Comparison of ENCODE assay signal across 8 mouse cellular contexts in the genomic region with DNA sequence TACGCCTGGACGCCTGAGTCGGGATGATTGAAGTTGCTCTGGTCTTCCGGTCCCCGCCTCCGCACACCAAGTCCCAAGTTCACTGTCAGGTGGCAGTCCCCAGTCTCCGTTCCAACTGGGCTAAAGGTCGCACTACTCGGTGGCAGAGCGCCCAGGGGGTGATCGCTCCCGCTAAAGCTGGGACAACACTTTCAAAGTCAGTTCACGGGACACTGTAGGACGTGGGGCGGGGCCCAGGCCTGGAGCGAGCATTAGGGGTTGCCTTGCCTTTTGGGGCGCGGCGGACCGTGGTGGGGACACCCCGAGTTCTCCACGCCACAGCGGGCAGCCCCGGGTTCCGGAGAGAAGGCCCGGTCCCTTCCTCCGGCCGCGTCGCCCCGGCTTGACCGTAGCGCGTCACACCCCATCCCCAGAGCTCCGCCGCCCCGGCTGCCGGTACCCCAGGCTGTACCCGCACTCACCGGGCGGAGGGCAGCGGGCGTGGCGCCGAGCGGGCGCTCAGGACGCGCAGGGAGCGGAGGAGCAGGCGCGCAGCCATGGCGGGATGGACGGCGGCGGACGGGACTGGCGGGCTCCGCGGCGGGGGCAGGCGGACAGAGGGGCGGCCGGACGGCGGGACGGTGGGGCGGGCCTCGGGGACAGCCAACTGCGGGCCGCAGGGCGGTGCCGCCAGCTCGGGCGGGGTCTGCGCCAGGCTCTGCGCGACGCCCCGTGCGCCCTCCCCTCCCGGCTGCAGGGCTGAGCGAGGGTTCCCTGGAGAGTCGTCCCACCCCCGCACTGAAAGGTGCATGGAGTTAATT. TPM values are rescaled to one million over a fixed set of nuclear protein-coding genes. Genes with fewer than 3 reads are reported as not detected.
A peak's percentile ranks its signal among the peaks of the same experiment; 100 is the strongest.
DNase-seq lines count a peak whose midpoint lies in the region; ATAC-seq lines count a peak whose summit lies in the region.

A gene (minus strand): TSS at position 566 of the 800 bp plus-strand sequence.

- intact Hi-C loops in gastrocnemius, postnatal 14 days (cut with DNase I; ENCODE audit: low total_unique reads), result no loop called here
- intact Hi-C loops in left cerebral cortex, postnatal 10 days (cut with DNase I), result no loop called here

- DNase-seq in adrenal gland, adult (ENCODE audit: inconsistent age in 2 of 2, low spot score in 1 of 2), result peak; percentile 94 to 98
- DNase-seq in embryo, embryonic 10.5 days (ENCODE audit: low spot score), result peak; percentile 64
- DNase-seq in gastrocnemius, postnatal 14 days, result peak; percentile 91
- peak; percentile 68 to 91 for DNase-seq in left cerebral cortex, postnatal 10 days (ENCODE audit: extremely low spot score in 1 of 2, low spot score in 2 of 2)
- peak; percentile 58 for DNase-seq in right cerebral cortex, postnatal 14 days
- DNase-seq in urinary bladder, postnatal 36 days (ENCODE audit: low spot score in 2 of 2), result peak; percentile 82 to 92

- peak; percentile 71 for ATAC-seq in inflammation-experienced regulatory T-cells, adult 6 months
- peak; percentile 75 for ATAC-seq in megakaryocyte progenitor cell, adult 5-6 weeks (replicated peaks; ENCODE audit: poor library complexity)

RNA-seq across cellular contexts. Expression of the gene that starts here (rescaled TPM):
- total RNA-seq in gastrocnemius, postnatal 14 days (2021), result 100 to 1,000 TPM; 267 to 388 TPM
- polyA plus RNA-seq in inflammation-experienced regulatory T-cells, adult 6 months (2017; shearing (Covaris generic)), result 10 to 100 TPM; 37.6 to 77.4 (median 38.4) TPM
- 10 to 100 TPM; 28.5 to 29.4 TPM for total RNA-seq in left cerebral cortex, postnatal 10 days (2021)
- 82.3 and 89.0 TPM in 2 replicates for total RNA-seq in megakaryocyte progenitor cell, adult 5-6 weeks (2015)
- 42.3 and 61.4 TPM in 2 replicates for total RNA-seq in megakaryocyte progenitor cell, adult 5-6 weeks (2017)

Comparison
In these comparisons a context has a peak if more than half of its experiments do, and no peak if none do; other contexts are left out.
1. Peak in every context shown above with its lines: DNase-seq and ATAC-seq.